Mouse (Mus musculus) myocyte (in vitro differentiated cells): ENCODE data around the gene Gm11541.

Experiments used
- MAX ChIP-seq: IDR thresholded peaks from one replicate; pipeline ENCODE4 v1.6.1; 2011; ENCODE audit warnings: low read depth, mild to moderate bottlenecking, control low read depth
- MYOD1 ChIP-seq, 3 experiments: IDR thresholded peaks; one replicate each; pipeline ENCODE4 v1.6.1; 2011; ENCODE audit warnings: control low read depth in 2 of 3, low read depth in 2 of 3, mild to moderate bottlenecking in 2 of 3, moderate library complexity in 1 of 3; ENCODE audit not compliant: insufficient read length in 2 of 3, control insufficient read depth in 1 of 3
- MYOG ChIP-seq, 3 experiments: IDR thresholded peaks; one replicate each; pipeline ENCODE4 v1.6.1; 2011; ENCODE audit warnings: control low read depth in 2 of 3, low read depth in 2 of 3, mild to moderate bottlenecking in 2 of 3; ENCODE audit not compliant: insufficient read length in 2 of 3, control insufficient read depth in 1 of 3, insufficient read depth in 1 of 3
- POLR2A ChIP-seq: IDR thresholded peaks from one replicate; pipeline ENCODE4 v1.6.1; 2011; ENCODE audit warnings: low read depth, mild to moderate bottlenecking, control low read depth, moderate library complexity; ENCODE audit not compliant: insufficient read length
- REST ChIP-seq: IDR thresholded peaks from one replicate; pipeline ENCODE4 v1.6.1; 2011; ENCODE audit warnings: mild to moderate bottlenecking, control low read depth, moderate library complexity; ENCODE audit not compliant: insufficient read depth, insufficient read length

DNA sequence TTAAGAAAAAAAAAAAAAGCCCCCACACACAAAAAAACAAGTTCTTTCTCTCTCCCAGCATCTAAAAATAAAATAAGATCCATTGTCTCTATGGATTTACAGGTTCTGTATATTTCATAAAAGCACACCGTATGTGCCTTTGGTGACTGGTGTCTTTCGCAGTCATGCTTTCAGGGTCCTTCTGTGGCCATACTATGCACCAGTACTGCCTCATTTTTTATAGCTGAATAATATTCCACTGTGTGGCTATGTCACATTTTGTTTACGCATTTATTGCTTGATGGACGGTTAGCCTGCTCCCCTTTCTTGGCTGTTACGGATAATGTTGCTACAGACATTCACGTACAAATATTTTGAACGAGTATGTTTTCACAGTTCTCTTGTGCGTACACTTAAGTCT, 51.3 kb downstream of the Gm11541 start:
- TF ChIP-seq REST (no peak), MYOG (IDR thresholded peaks at IDR 0.05; ENCODE audit: control insufficient read depth in 1 of 3, insufficient read depth in 1 of 3, insufficient read length in 2 of 3, low read depth in 2 of 3) (no peak), MYOD1 (IDR thresholded peaks at IDR 0.05; ENCODE audit: control insufficient read depth in 1 of 3, insufficient read length in 2 of 3, low read depth in 2 of 3) (no peak), POLR2A (no peak), MAX (no peak)
